Mouse (Mus musculus) CD4-positive, CD25-positive, alpha-beta regulatory T cell, adult 2 months (primary cell): ENCODE data around the gene Msmo1.

Experiments used
- DNase-seq: peaks from one replicate; pipeline ENCODE4 v3.0.0-alpha.2; 2012; ENCODE audit warnings: low read depth, low spot score

The Msmo1 gene

GRCm38 (mm10) chr8:64733271-64733943, at the start of gene Msmo1:
Msmo1 (minus strand) TSS chr8:64733792.
- peak; percentile 99 for DNase-seq

GRCm38 (mm10) chr8:64781947-64782346, 48.4 kb upstream of the Msmo1 start:
- DNase-seq = no peak

- DNase-seq = no peak
Observed at GRCm38 (mm10) chr8:64777925-64778324, 44.3 kb upstream of the Msmo1 start.

- no peak for DNase-seq
Observed at GRCm38 (mm10) chr8:64774136-64774535, 40.5 kb upstream of the Msmo1 start.

GRCm38 (mm10) chr8:64770814-64771213, 37.2 kb upstream of the Msmo1 start:
- peak; percentile 22 for DNase-seq

GRCm38 (mm10) chr8:64769586-64769985, 36.0 kb upstream of the Msmo1 start:
- DNase-seq = no peak

- no peak for DNase-seq
Observed at GRCm38 (mm10) chr8:64768645-64769044, 35.1 kb upstream of the Msmo1 start.

GRCm38 (mm10) chr8:64767047-64767446, 33.5 kb upstream of the Msmo1 start:
- DNase-seq = no peak

GRCm38 (mm10) chr8:64764075-64764474, 30.5 kb upstream of the Msmo1 start:
- no peak for DNase-seq

- no peak for DNase-seq
Observed at GRCm38 (mm10) chr8:64762751-64763150, 29.2 kb upstream of the Msmo1 start.

- no peak for DNase-seq
Observed at GRCm38 (mm10) chr8:64761430-64761829, 27.8 kb upstream of the Msmo1 start.

- no peak for DNase-seq
Observed at GRCm38 (mm10) chr8:64757956-64758355, 24.4 kb upstream of the Msmo1 start.

GRCm38 (mm10) chr8:64746215-64747058, 12.8 kb upstream of the Msmo1 start:
- DNase-seq = no peak

- no peak for DNase-seq
Observed at GRCm38 (mm10) chr8:64740547-64741211, 7.1 kb upstream of the Msmo1 start.

- DNase-seq = no peak
Observed at GRCm38 (mm10) chr8:64738916-64739315, 5.3 kb upstream of the Msmo1 start.

- no peak for DNase-seq
Observed at GRCm38 (mm10) chr8:64736767-64737323, 3.3 kb upstream of the Msmo1 start.

GRCm38 (mm10) chr8:64735161-64735560, 1.6 kb upstream of the Msmo1 start:
- no peak for DNase-seq

- DNase-seq = peak; percentile 9
Observed at GRCm38 (mm10) chr8:64732596-64732995, 996 bp downstream of the Msmo1 start.

- no peak for DNase-seq
Observed at GRCm38 (mm10) chr8:64728156-64728555, 5.4 kb downstream of the Msmo1 start.

- no peak for DNase-seq
Observed at GRCm38 (mm10) chr8:64726190-64726695, 7.3 kb downstream of the Msmo1 start.

- peak; percentile 11 for DNase-seq
Observed at GRCm38 (mm10) chr8:64723206-64723605, 10.4 kb downstream of the Msmo1 start.

GRCm38 (mm10) chr8:64717868-64718267, 15.7 kb downstream of the Msmo1 start:
- peak; percentile 8 for DNase-seq
